Mouse (Mus musculus): Measurements from ENCODE around the gene Aicda. TPM values are rescaled to one million over a fixed set of nuclear protein-coding genes. Genes with fewer than 3 reads are reported as not detected.

Gene Aicda
- polyA plus RNA-seq, 1 experiment from 2014 or later, result 0.24 TPM

- Histone ChIP-seq H3K4me1 (ENCODE audit: control insufficient read depth, insufficient read depth, low read length) (no peaks in the 10 kb centered on the region), H3K9me3 (ENCODE audit: control insufficient read depth, low read length) (no peaks in the 10 kb centered on the region), H3K27ac (replicated peaks; ENCODE audit: low read depth, low read length) (no peak overlapping the region), H3K36me3 (ENCODE audit: control insufficient read depth, insufficient read depth, low read length) (no peaks in the 10 kb centered on the region), H3K27me3 (ENCODE audit: control insufficient read depth, insufficient read depth, low read length) (no peaks in the 10 kb centered on the region), H3K4me3 (ENCODE audit: low read depth, low read length) (no peak overlapping the region), H3K9ac (ENCODE audit: low read length) (no peak overlapping the region), H3K4me2 (ENCODE audit: low read depth, severe bottlenecking) (no peak overlapping the region)
- DNase-seq (ENCODE audit: low spot score), result no peak
- ATAC-seq (ENCODE audit: insufficient number of reproducible peaks, low FRiP score, low TSS enrichment, low read depth), result no peak
- WGBS, result 87% methylated on average over 3 of the region's 3 CpGs
These were observed 23.4 kb downstream of the Aicda start for GRCm38 (mm10) chr6:122577030-122577429.

GRCm38 (mm10) chr6:122579086-122579485 is 25.5 kb downstream of the Aicda start:
- H3K4me1 ChIP-seq (ENCODE audit: control insufficient read depth, insufficient read depth, low read length), result no peaks in the 10 kb centered on the region
- H3K9me3 ChIP-seq (ENCODE audit: control insufficient read depth, low read length), result no peaks in the 10 kb centered on the region
- no peak overlapping the region for H3K4me2 ChIP-seq (ENCODE audit: low read depth, severe bottlenecking)
- WGBS, result 77% methylated on average over 1 of the region's 1 CpGs
- no peaks in the 10 kb centered on the region for H3K36me3 ChIP-seq (ENCODE audit: control insufficient read depth, insufficient read depth, low read length)
- H3K27me3 ChIP-seq (ENCODE audit: control insufficient read depth, insufficient read depth, low read length), result no peaks in the 10 kb centered on the region
- H3K4me3 ChIP-seq (ENCODE audit: low read depth, low read length), result no peak overlapping the region
- H3K9ac ChIP-seq (ENCODE audit: low read length), result no peak overlapping the region
- ATAC-seq (ENCODE audit: insufficient number of reproducible peaks, low FRiP score, low TSS enrichment, low read depth), result no peak
- H3K27ac ChIP-seq (replicated peaks; ENCODE audit: low read depth, low read length), result no peak overlapping the region
- DNase-seq (ENCODE audit: low spot score), result no peak

GRCm38 (mm10) chr6:122591027-122591758 is 37.6 kb downstream of the Aicda start:
- Histone ChIP-seq H3K4me2 (ENCODE audit: low read depth, severe bottlenecking) (no peak overlapping the region), H3K36me3 (ENCODE audit: control insufficient read depth, insufficient read depth, low read length) (no peaks in the 10 kb centered on the region), H3K4me3 (ENCODE audit: low read depth, low read length) (no peak overlapping the region), H3K4me1 (ENCODE audit: control insufficient read depth, insufficient read depth, low read length) (no peaks in the 10 kb centered on the region), H3K9ac (ENCODE audit: low read length) (no peak overlapping the region), H3K27me3 (ENCODE audit: control insufficient read depth, insufficient read depth, low read length) (no peaks in the 10 kb centered on the region), H3K9me3 (ENCODE audit: control insufficient read depth, low read length) (no peaks in the 10 kb centered on the region), H3K27ac (replicated peaks; ENCODE audit: low read depth, low read length) (no peak overlapping the region)
- DNase-seq (ENCODE audit: low spot score) (no peak), ATAC-seq (ENCODE audit: insufficient number of reproducible peaks, low FRiP score, low TSS enrichment, low read depth) (no peak)
- WGBS, result 89% methylated on average over 13 of the region's 13 CpGs

GRCm38 (mm10) chr6:122592905-122593304 is 39.3 kb downstream of the Aicda start:
- Histone ChIP-seq H3K27me3 (ENCODE audit: control insufficient read depth, insufficient read depth, low read length) (no peaks in the 10 kb centered on the region), H3K4me3 (ENCODE audit: low read depth, low read length) (no peak overlapping the region), H3K4me1 (ENCODE audit: control insufficient read depth, insufficient read depth, low read length) (no peaks in the 10 kb centered on the region), H3K9me3 (ENCODE audit: control insufficient read depth, low read length) (no peaks in the 10 kb centered on the region), H3K36me3 (ENCODE audit: control insufficient read depth, insufficient read depth, low read length) (no peaks in the 10 kb centered on the region), H3K27ac (replicated peaks; ENCODE audit: low read depth, low read length) (no peak overlapping the region), H3K9ac (ENCODE audit: low read length) (no peak overlapping the region), H3K4me2 (ENCODE audit: low read depth, severe bottlenecking) (no peak overlapping the region)
- ATAC-seq (ENCODE audit: insufficient number of reproducible peaks, low FRiP score, low TSS enrichment, low read depth), result no peak
- 87% methylated on average over 2 of the region's 2 CpGs for WGBS
- no peak for DNase-seq (ENCODE audit: low spot score)

- H3K9ac ChIP-seq (ENCODE audit: low read length), result no peak overlapping the region
- H3K27me3 ChIP-seq (ENCODE audit: control insufficient read depth, insufficient read depth, low read length), result no peaks in the 10 kb centered on the region
- no peaks in the 10 kb centered on the region for H3K9me3 ChIP-seq (ENCODE audit: control insufficient read depth, low read length)
- no peak overlapping the region for H3K27ac ChIP-seq (replicated peaks; ENCODE audit: low read depth, low read length)
- ATAC-seq (ENCODE audit: insufficient number of reproducible peaks, low FRiP score, low TSS enrichment, low read depth), result no peak
- peak; percentile 38 for DNase-seq (ENCODE audit: low spot score)
- no peaks in the 10 kb centered on the region for H3K4me1 ChIP-seq (ENCODE audit: control insufficient read depth, insufficient read depth, low read length)
- no peak overlapping the region for H3K4me2 ChIP-seq (ENCODE audit: low read depth, severe bottlenecking)
- no peak overlapping the region for H3K4me3 ChIP-seq (ENCODE audit: low read depth, low read length)
- WGBS, result 27% methylated on average over 7 of the region's 7 CpGs
- no peaks in the 10 kb centered on the region for H3K36me3 ChIP-seq (ENCODE audit: control insufficient read depth, insufficient read depth, low read length)
These were observed 42.0 kb downstream of the Aicda start for GRCm38 (mm10) chr6:122595637-122596036.

- no peak for ATAC-seq (ENCODE audit: insufficient number of reproducible peaks, low FRiP score, low TSS enrichment, low read depth)
- Histone ChIP-seq H3K27me3 (ENCODE audit: control insufficient read depth, insufficient read depth, low read length) (no peaks in the 10 kb centered on the region), H3K4me2 (ENCODE audit: low read depth, severe bottlenecking) (no peak overlapping the region), H3K36me3 (ENCODE audit: control insufficient read depth, insufficient read depth, low read length) (no peaks in the 10 kb centered on the region), H3K27ac (replicated peaks; ENCODE audit: low read depth, low read length) (no peak overlapping the region), H3K4me3 (ENCODE audit: low read depth, low read length) (no peak overlapping the region), H3K9me3 (ENCODE audit: control insufficient read depth, low read length) (no peaks in the 10 kb centered on the region), H3K4me1 (ENCODE audit: control insufficient read depth, insufficient read depth, low read length) (no peaks in the 10 kb centered on the region), H3K9ac (ENCODE audit: low read length) (no peak overlapping the region)
- WGBS, result 82% methylated on average over 7 of the region's 7 CpGs
- no peak for DNase-seq (ENCODE audit: low spot score)
These were observed 43.0 kb downstream of the Aicda start for GRCm38 (mm10) chr6:122596608-122597007.

- Histone ChIP-seq H3K36me3 (ENCODE audit: control insufficient read depth, insufficient read depth, low read length) (no peaks in the 10 kb centered on the region), H3K27me3 (ENCODE audit: control insufficient read depth, insufficient read depth, low read length) (no peaks in the 10 kb centered on the region), H3K9me3 (ENCODE audit: control insufficient read depth, low read length) (no peaks in the 10 kb centered on the region), H3K9ac (ENCODE audit: low read length) (no peak overlapping the region), H3K4me3 (ENCODE audit: low read depth, low read length) (no peak overlapping the region), H3K4me1 (ENCODE audit: control insufficient read depth, insufficient read depth, low read length) (no peaks in the 10 kb centered on the region), H3K27ac (replicated peaks; ENCODE audit: low read depth, low read length) (no peak overlapping the region), H3K4me2 (ENCODE audit: low read depth, severe bottlenecking) (no peak overlapping the region)
- 96% methylated on average over 4 of the region's 4 CpGs for WGBS
- no peak for ATAC-seq (ENCODE audit: insufficient number of reproducible peaks, low FRiP score, low TSS enrichment, low read depth)
- no peak for DNase-seq (ENCODE audit: low spot score)
These were observed 44.4 kb downstream of the Aicda start for GRCm38 (mm10) chr6:122598014-122598413.

- Histone ChIP-seq H3K4me1 (ENCODE audit: control insufficient read depth, insufficient read depth, low read length) (no peaks in the 10 kb centered on the region), H3K27me3 (ENCODE audit: control insufficient read depth, insufficient read depth, low read length) (no peaks in the 10 kb centered on the region), H3K4me3 (ENCODE audit: low read depth, low read length) (no peak overlapping the region), H3K27ac (replicated peaks; ENCODE audit: low read depth, low read length) (no peak overlapping the region), H3K9me3 (ENCODE audit: control insufficient read depth, low read length) (no peaks in the 10 kb centered on the region), H3K9ac (ENCODE audit: low read length) (no peak overlapping the region), H3K4me2 (ENCODE audit: low read depth, severe bottlenecking) (no peak overlapping the region), H3K36me3 (ENCODE audit: control insufficient read depth, insufficient read depth, low read length) (no peaks in the 10 kb centered on the region)
- no peak for DNase-seq (ENCODE audit: low spot score)
- no peak for ATAC-seq (ENCODE audit: insufficient number of reproducible peaks, low FRiP score, low TSS enrichment, low read depth)
- 93% methylated on average over 6 of the region's 6 CpGs for WGBS
These were observed 44.8 kb downstream of the Aicda start for GRCm38 (mm10) chr6:122598436-122598835.
